Mouse (Mus musculus): ENCODE measurements around the gene Morc4.
A peak's percentile ranks its signal among the peaks of the same experiment; 100 is the strongest.

Morc4 gene

DNA sequence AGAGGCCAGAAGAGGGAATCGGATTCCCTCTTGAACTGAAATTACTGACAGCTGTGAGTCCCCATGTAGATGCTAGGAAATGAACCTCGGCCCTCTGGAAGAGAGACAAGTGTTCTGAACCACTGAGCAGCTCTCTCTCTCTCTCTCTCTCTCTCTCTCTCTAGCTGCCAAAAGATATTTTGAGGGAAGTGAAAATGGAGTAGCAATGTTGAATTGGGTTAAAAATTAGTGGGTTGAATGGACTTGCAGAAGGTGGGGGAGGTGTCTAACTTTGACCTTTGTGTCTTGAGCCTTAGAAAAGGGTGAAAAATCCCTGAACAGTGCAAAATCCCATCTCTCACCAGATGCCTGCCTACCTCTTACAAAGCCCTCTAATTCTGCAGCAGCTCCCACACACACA lies 64.1 kb downstream of the Morc4 start:
- no peak for DNase-seq (ENCODE audit: low read depth, low spot score)

DNA sequence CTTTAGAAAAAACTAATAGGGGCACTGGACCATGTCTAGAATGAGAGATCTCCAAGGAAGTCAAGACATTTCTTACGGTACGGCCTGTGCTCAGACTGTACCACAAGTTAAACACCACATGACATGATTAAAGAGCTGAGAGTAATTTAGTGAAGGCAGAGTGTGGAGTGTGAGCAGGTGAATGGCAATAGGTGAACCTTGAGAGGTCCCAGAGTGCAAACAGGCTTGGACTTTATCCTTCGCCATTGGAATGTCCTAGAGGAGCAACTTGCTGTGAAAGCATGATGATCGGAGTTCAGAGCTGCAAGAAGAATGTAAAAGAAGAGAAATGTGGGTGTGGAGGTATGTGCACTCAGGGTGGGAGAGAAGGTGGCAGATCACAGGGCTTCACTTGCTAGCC lies 65.6 kb downstream of the Morc4 start:
- DNase-seq (ENCODE audit: low read depth, low spot score), result no peak

DNA sequence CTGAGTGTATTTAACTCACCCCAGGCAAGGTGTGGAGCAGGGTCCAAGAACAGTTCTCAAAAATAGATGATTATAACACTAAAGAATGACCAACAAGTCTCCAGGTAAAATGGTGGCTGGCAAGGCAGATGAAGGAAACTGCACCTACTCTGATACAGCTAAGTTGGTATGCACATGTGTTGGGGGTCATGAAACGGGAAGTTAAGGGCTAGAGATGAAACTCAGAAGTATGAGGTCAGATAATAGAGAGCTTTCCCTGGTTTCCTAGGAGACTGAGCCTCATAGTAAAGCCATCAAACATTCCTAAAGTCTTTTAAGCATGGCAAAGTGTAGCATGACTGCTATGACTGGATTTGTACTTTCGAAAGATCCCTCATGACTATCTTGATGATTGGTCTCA lies 68.4 kb downstream of the Morc4 start:
- no peak for DNase-seq (ENCODE audit: low read depth, low spot score)

DNA sequence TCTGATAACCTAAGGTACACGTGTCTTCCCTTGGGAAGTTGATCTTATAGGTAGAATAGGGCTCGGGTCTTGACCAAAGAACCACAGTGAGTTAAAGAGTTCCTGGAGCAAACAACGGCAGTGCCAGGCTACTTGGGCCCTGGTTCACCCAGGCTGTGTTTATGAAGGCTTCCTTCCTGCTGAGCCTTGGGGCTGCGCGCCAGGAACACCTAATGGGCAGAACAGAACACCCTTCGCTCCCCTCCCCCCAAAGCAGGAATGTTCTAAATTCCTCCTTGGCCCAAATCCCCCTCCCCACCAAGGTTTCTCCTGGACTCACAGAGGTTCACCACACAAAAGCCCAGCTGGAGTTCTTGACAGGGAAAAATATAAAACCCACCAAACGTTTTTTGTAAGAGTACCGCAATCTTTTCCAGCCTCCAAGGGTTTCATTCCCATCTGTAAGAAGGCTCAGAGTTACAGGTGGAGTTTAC lies 71.0 kb downstream of the Morc4 start, which contains the start of gene Cldn2:
Gene Cldn2, plus strand, starts transcription at position 423 of the 473 bp plus-strand sequence.
- no peak for DNase-seq (ENCODE audit: low read depth, low spot score)

DNA sequence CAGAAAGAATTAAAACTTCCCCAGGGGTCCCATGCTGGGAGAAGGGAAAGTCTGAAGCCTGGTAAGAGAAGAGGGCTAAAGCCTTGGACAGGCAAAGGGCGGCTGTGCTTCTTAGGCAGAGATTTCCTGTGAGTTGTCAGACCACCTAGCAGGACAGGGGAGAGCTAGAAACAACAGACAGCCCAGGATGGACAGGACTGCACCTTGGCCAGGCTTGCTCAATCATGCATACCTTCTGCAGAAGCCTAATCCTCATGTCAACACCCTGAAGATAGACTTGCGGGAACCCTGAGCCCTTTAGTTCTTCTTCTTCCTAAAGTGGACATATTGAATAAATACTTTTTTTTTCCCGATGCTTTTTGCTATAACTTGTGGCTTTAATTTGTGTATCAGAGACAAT lies 71.5 kb downstream of the Morc4 start:
- no peak for DNase-seq (ENCODE audit: low read depth, low spot score)

DNA sequence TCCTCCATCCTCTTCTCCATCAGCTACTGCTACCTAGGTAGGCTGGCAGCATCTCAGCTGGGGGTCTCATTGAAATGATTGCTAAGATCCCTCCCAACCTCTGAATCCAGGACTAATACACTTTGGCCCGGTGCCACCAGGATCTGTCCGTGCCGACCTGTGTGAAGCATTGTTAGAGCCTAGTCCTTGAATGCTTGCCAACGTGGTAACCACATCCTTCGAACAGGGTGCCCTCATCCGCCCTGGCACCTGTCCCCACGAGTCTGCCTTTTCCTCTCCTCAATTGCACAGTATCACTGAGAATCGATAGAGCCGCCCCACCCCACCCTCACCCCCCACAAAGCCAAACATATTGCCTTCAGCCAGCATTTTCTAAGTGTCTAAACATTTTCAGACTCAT lies 73.6 kb downstream of the Morc4 start:
- peak; percentile 45 for DNase-seq (ENCODE audit: low read depth, low spot score)

DNA sequence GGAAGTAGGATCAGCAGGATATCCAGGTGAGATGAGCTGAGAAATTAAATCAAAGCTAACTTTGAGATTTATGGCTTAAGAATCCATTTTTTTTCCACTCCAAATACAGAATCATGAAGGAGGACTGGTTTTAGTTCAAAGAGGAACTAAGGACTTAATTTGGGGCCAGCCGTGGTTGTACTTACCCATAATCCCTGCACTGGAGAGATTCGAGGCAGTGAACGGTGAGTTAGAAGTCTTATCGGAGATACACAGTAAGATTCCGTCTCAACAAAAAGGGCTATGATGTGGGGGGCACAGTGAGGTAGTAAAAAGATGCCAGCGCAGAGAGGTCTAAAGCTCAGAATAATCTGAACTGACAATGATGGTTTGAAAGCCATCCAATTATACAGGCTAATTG lies 75.4 kb downstream of the Morc4 start:
- DNase-seq (ENCODE audit: low read depth, low spot score), result no peak

DNA sequence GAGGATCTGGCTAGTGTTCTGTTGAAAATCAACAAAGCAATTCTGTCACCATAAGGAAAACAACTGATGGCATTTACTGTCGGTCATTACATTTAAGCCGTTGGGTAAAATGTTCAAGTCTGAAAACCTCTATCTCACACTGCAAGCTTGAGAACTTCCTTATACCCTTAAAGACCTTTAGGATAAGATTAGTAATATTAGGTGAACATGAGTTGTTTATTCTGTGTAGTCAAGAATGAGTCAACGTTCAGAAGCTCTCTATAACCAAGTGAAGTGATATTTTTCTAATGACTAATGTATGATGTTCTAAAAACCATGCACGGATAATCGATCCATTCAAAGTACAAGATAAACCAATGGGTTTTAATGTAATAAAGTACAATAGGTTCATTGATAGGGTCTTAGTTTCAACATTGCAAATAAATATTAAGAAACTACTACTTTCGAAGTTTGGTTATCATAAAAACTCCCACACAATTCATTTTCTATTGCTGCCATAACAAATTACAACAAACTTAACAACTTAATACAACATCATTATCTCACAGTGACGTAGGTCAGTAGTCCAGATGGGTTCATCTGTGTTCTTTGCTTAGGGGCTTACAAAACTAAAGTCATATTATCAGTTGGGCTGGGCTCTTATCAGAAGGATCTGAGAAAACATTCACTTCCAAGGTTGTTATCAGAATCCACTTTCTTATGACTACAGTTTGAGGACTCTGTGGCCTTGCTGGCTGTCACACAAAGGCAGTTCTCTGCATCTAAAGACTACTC lies 77.2 kb downstream of the Morc4 start:
- no peak for DNase-seq (ENCODE audit: low read depth, low spot score)

DNA sequence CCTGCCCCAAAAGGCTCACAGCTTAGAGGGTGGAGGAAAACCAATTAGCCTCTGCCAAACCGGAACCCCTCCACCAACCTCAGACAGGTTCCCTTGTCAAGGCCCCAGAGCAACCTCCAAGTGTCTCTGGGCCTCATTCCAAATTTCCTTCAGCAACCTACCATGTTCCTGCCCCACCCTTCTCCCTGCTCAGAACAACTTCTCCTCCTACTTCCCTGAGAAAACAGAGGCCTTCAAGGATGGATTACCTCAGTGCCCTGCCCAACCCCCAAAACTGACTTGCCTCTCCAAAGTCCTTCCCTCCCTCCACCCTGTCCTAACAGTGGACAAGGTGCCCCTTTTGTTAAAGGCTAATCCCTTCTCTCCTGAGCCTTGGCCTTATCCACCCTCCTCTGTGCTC lies 85.7 kb downstream of the Morc4 start:
- no peak for DNase-seq (ENCODE audit: low read depth, low spot score)

DNA sequence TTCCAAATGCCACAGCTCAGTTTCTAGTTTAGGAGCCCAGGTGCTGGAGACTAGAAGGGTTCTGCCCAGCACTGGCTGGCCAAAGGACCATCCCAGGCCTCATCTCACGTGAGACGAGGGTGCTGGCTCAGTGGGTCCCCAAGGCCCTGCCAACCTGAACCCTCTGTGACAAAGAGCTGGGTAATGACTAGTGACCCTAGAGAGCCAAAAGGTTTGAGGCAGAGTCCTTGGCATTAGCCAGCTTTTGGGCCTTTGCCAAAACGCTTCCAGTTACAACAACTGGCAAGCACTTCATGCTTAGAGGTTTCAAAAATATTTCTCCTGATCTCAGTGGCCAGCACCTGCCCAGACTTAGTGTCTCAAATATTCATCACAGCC lies 88.4 kb downstream of the Morc4 start:
- no peak for DNase-seq (ENCODE audit: low read depth, low spot score)

DNA sequence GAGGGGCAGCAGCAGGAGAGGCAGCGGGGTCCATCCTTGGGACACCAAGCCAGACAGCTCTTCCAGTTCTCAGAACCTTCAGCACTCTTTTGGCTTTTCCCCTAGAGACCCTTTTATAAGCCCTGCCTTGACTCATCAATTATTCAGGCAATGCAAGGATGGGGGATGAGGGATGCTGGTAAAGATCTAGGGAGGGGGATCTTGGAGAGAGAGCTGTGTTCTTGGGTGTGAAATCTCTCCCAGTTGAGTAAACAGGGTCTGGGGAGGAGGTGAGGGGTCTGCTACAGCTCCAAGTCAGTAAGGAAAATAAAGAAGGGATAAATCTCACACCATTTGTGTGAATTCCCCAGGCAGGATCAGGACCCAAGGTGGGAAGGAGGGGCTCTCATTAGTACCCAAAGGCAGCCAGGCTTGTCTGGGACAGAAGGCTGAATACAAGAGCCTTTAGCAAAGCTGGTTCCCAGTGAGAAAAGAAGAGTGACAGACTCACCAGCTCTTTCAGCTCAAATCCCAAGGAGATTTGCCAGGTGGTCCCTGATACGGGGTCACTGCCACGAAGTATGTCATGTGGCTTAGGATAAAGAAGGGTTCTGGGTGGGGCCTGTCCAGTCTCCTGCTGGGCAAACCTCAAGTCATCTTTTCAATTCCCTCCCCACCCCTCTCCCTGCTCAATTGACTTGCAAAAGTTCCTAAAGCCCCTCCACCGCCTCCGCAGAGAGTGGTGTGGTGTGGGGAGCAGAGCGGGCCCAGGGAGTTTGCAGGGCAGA lies 89.0 kb downstream of the Morc4 start, which contains the start of gene Ripply1:
Gene Ripply1, minus strand, starts transcription at position 76 of the 767 bp plus-strand sequence.
- no peak for DNase-seq (ENCODE audit: low read depth, low spot score)

DNA sequence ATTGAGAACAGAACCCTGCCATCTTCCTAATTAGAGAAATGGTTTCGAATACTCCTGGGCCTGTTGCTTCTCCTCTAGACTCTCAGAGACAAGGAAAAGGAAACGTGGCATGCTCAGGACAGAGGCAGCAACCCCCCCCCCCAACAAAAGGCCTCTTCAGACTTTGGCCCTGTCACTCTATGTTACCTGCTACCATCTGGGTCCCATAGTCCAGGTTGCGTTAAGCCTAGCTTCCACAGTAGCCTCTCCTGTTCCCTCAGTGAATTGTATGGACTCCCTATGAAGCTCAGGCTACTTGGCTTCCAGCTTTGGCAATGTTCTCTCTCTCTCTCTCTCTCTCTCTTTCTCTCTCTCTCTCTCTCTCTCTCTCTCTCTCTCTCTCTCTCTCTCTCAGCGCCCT lies 89.9 kb downstream of the Morc4 start:
- no peak for DNase-seq (ENCODE audit: low read depth, low spot score)

DNA sequence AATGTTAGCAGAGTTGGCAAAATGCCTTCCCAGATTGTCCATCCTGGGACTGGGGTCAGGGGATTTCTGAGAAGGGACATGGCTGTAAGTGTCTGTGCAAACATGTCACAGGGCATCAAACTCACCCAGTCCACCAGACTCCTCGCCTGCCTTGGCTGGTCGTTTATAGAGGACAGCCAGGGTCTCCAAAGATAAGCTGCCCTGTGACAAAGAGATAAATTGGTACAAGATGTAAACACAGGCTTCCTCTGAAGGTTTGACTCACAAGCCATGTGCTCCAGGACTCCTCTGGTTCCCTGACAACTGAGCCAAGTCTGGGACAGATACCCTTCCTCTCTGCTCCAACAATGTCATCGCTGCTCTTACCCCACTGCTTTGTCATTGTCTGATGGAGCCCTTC lies 90.5 kb downstream of the Morc4 start:
- no peak for DNase-seq (ENCODE audit: low read depth, low spot score)

DNA sequence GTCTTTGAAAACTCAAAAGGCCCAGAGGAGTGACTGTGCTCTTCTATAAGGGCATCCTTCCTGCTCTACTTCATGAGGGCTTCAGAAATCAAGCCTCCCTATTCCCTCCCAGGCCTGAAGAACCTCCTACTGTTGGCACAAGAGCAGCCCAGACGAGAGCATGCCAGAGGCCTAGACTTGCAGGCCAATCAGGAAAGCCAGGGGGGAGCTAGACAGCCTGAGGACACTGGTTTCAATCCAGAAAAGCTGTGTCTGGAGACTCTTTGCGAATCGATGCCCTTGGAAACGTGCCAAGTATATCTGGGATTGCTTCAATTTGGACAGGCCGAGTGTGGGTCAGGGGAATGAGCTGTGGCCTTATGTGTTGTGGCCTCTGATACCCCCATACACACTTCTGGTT lies 92.1 kb downstream of the Morc4 start:
- DNase-seq (ENCODE audit: low read depth, low spot score), result no peak

DNA sequence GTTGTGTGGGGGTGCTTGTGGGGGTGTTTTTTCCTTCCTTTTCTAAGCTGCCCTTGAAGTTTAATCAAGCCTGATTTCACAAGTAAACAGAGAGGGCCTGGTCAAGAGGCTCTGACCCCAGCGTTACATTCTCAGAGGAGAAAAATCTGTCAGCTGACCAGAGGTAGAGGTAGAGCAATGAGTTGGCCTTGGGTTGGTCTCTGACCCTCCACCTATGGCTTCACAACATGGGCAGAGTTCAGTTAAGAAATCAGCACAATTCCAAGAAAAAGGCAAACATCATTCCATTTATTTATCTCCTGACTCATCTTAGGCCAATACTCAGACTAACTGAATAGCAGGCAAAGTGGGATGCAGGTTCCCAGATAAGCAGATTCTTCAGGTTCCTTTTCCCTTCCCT lies 92.6 kb downstream of the Morc4 start:
- no peak for DNase-seq (ENCODE audit: low read depth, low spot score)

DNA sequence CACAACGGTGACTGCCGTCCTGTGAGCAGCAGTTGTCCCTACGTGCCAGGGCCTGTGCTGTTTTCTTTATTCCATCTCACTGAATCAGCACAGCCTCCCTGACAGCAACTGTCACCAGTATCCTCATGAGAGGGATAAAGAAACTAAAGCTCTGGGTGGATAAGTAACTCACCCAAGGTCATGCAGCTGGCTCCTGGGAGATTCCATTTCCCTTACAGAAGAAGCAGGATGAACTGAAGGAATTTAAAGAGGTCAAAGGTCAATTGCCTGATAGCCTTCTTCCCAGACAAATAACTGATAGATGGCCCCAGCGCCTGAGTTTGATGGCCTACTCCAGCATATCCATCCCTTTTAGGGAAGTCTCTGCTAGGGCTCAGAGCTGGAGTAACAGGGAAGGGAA lies 94.1 kb downstream of the Morc4 start:
- DNase-seq (ENCODE audit: low read depth, low spot score), result no peak

DNA sequence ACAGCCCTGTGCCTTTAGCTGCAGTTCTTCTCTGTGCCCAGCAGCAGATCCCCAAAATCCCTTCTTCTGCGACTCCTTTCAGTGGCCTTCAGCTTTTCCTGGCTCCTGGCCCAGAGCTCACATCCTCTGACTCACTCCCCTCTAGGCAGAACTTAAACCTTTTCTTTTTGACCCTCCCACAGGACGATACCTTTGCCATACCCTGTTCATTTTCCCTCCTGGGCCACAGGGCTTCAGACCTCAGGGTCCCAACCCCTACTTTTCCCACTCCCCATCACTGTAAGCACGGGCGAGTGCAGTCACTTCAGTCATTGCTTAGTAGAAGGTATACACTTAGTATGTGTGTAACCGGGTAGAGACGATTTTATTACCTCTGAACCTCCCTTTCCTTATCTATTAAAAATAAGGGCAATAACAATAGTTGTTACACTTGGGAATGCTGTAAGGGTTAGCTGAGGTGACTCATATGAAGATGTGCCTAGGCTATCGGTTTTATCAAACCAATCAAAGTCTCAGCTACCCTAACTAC lies 96.3 kb downstream of the Morc4 start:
- no peak for DNase-seq (ENCODE audit: low read depth, low spot score)

DNA sequence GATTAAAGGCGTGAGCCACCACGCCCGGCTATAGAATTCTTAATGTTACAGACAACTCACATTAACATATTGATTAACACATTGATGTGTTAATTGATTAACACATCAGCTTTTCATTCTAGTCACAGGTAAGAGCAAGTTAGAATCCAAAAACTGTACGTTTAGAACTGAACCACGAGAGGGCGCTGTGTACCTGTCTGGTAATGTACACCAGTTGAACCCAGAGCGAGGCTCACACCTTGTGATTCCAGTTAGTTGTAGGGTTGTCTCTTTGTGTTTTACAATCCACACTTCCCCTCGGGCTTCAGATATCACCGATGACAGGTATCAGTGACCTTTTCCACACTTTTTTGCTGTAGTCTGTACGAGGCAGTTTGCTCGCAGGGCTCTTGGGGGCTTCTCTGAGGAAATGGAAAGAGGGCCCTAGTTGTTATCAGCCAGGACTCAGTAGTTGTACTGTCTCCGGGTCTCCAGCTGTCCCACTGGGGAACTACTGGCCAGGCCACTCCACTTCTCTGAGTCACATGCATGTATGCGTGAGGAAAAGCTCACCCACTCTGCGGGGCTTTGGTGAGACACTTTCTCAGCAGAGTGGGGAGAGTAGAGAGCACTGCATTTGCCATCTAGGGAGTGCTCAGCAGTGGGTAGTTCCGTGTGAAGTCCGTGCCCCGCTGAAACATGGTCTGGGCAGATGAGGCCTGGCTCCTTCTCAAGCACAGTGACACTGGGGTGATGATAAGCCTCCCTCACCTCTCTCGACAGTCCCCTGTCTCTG lies 97.0 kb downstream of the Morc4 start:
- DNase-seq (ENCODE audit: low read depth, low spot score), result peak; percentile 33
